Mouse (Mus musculus): Measurements from ENCODE around the gene Usp12. TPM values are rescaled to one million over a fixed set of nuclear protein-coding genes. Genes with fewer than 3 reads are reported as not detected.

Gene Usp12
- total RNA-seq (2021) = 10 to 100 TPM; 59.6 to 60.6 TPM
- long read RNA-seq, experiment 1, full-length matches to known transcripts = 11 of 27 reads
- long read RNA-seq, experiment 1, partial matches to known transcripts = 5 of 27 reads
- long read RNA-seq, experiment 1, other reads (novel, unspliced or antisense) = 11 of 27 reads
- long read RNA-seq, experiment 2, full-length matches to known transcripts = 13 of 30 reads
- long read RNA-seq, experiment 2, partial matches to known transcripts = 3 of 30 reads
- long read RNA-seq, experiment 2, other reads (novel, unspliced or antisense) = 14 of 30 reads

DNA sequence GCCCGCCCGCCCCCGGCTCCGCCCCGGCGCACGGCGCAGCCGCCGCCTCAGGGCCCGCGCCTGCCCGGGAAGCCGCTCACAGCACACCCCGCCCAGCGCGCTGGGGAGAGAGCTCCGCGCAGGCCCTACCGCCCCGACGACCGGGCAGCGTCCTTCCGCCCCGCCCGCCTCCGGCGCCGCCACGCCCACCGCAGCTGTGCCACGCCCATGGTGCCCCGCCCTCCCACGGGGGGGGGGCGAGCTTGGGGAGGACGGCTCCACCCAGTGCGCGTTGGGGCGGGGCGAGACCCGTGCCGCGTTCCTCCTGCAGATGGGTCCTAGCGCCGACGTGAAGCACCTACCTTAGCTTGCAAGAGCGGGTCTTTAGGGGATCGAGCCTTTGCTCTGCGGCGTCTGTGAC is at the start of gene Usp12:
Usp12 (minus strand) TSS at position 154 of the 400 bp plus-strand sequence.
- peak; percentile 97 to 98 for DNase-seq (ENCODE audit: low spot score in 2 of 2)

DNA sequence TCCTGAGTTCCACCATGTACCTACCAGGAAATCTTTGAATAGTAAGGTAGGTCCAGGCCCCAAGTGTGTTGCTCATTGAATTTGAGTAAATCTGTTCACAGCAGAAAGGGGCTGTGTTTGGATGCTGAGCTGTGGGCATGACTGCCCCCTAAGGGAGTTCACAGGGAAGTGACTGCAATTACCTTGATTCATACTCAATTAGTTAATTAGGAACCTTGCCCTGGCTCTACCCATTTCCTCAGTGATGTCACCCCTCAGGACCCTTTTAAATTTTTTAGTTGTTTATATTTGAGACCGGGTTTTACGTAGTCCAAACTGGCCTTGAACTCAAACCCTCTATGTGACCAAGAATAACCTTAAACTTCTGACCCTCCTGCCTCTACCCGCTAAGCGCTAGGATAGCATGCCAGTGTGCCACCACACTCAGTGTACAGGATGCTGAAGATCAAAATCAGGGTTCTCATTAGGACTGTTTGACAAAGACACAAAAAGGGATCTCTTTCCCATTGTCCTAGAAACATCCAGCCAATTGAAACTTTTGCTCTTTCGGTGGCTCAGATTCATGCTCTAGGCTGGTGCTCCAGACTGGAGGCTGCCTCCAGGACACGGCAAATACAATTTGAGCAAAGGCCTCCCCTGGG is 49.6 kb upstream of the Usp12 start:
- DNase-seq (ENCODE audit: low spot score in 2 of 2) = no peak

DNA sequence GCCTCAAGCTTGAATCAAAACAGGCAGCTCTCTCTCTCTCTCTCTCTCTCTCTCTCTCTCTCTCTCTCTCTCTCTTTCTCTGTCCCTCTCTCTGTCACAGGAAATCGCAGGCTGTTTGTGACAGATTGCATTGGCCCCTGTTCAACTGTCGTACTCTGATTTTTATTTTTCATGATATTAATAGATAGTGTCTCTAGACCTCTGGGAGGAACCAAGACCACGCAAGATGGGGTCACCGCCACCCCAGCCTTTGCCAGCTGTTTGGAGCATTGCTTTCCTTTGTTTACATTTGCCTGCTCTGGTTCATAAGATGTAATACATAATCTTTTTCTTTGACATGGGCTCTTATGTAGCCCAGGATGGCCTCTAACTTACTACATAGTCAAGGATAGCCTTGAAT is 47.2 kb upstream of the Usp12 start:
- peak in 1 of 2 experiments; percentile 65 for DNase-seq (ENCODE audit: low spot score in 2 of 2)

DNA sequence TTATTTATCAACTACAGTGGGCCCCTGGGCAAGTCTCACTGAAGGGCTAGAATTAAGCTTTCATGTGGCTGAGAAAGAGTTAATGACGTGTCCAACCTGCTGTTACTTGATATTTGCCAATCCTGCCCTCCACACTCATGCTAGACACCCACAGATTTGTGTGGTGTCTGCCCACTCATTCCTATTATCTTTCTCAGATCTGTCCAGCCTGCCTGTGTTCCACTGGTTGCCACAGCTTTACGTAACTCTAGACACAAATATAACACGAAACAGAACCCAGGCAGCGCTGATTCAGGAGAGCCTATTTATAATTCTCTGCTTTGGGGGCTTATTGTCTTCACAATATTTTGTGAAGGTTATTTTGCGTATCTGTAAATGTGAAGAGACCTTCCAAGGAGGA is 46.5 kb upstream of the Usp12 start:
- peak in 1 of 2 experiments; percentile 58 for DNase-seq (ENCODE audit: low spot score in 2 of 2)

DNA sequence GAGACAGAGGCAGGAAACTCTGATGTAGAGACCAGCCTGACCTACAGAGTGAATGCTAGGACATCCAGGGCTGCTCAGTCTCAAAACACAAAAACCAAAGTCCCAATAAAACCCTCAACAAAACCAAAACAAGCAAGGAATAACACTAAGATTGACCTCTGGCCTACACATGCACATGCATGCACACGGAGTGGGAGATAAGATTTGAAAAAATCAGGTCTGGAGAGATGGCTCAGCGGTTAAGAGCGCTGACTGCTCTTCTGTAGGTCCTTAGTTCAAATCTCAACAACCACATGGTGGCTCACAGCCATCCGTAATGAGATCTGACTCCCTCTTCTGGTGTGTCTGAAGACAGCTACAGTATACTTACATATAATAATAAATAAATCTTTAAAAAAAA is 45.6 kb upstream of the Usp12 start:
- no peak for DNase-seq (ENCODE audit: low spot score in 2 of 2)

DNA sequence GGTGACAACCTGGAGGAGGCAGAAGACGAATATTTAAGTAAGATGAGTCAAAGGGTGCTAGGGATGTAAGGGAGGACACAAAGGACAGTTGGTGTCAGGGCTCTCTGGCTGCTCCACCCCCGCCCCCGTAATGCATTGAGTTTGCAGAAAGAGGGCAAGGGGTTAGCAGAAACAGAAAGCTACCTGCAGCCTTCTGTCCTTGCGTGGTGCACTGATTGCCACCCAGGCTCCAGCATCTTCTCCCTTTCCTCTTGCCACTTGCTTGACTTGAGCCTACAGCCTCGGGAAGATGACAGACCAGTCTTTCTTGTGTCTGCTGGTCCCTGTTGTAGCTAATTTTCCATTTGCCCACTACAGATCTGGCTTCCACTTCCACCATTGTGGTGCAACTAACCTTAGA is 45.0 kb upstream of the Usp12 start:
- DNase-seq (ENCODE audit: low spot score in 2 of 2) = no peak

DNA sequence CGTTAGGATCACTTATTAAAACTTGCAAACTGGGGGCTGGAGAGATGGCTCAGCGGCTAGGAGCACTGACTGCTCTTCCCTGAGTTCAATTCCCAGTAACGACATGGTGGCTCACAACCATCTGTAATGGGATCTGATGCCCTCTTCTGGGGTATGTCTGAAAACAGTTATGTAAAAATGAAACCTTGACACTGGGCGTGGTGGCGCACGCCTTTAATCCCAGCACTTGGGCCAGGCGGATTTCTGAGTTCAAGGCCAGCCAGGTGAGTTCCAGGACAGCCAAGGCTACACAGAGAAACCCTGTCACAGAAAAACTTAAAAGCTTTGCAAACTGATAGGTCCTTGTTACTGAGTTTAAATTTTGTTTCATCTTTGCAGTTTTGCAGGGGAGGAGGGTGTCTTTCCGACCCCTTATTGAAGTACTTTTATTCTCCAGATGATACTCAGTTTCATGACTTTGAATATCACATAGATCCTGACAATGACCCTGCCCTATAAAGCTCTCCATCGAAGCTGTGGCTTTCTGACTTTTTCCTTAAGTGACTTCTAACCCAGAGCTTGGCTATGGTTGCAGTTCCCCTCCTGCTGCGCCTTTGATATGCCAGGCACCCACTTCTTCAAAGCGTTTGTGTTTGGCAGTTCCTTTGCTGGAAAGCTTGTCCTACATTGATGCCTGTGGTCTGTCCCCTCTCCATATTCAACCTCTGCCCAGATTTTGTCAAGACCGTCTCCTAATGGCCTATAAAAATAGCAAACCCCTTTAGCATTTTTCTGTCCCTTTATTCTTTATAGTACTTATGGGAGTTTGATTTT is 44.2 kb upstream of the Usp12 start:
- DNase-seq (ENCODE audit: low spot score in 2 of 2) = no peak

DNA sequence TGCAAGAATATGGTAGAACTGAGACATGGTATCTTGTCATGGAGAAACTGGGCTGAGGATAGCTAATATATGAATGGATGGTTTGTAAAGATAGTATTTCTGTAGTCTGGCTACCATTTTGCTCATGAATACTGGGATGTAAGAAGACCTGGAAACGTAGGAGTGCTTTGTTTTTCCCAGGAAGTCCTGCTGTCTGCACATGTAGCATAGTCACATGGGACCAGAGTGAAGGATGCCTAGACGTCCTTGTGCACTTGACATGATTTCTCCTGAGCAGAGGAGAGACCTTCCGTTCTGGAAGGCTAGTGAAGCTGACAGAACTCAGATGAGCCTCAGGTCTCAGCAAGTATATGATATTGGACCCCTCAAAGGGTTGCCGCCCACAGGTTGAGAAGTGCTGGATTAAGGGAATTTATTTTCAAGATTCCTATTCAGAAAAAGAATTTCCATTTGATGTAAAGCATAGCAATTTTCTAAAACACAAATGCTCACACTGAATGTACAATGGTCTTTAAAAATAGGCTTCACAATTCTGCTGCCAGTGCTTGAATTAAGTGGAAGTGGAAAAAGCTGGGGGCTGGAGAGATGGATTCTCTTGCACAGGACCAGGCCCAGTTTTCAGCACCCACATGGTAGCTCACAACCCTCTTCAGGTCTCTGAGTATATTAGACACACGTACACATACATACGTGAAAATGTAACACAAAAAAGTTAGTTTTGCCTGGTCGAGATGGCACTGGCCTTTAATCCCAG is 43.3 kb upstream of the Usp12 start:
- DNase-seq (ENCODE audit: low spot score in 2 of 2) = no peak

DNA sequence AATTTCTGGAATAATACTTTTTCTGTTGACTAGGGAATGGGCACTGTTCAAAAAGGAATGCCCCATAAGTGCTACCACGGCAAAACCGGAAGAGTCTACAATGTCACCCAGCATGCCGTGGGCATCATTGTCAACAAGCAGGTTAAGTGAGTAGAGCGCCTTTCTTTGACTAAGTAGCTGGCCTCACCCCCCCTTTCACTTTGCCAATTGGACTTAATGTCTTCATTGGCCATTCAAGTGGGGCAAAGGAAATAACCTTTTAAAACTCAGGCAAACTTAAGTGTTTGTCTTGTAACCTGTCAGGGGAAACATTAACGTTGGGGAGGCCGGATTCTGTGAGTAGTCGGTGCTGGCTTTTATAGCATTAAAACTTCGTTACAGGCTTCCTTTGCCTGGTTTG is 40.2 kb upstream of the Usp12 start:
- DNase-seq (ENCODE audit: low spot score in 2 of 2) = no peak

DNA sequence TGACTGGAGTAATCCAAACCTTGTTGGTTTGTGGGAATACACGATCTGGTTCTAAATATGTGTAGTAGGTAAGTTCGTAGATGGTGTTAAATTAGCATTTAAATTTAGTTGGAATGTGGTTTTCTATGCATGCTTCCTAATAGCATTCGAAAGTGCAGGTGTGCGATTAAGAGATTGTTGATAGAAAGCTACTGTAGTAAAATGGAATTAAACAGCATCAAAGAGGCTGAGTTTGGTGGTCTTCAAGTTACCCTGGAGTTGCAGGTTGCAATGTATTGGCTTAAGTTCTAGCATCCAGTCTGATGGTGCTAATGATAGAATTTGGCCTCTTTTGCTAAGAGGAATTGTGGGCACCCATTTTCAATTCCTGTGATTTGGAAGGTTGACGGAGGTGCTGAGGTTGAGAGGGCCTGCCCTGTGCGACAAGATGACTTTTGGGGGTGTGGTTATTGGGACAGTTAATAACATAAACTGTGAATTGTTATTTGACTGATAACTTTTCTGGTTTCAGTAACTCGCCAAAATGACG is 38.9 kb upstream of the Usp12 start:
- no peak for DNase-seq (ENCODE audit: low spot score in 2 of 2)

DNA sequence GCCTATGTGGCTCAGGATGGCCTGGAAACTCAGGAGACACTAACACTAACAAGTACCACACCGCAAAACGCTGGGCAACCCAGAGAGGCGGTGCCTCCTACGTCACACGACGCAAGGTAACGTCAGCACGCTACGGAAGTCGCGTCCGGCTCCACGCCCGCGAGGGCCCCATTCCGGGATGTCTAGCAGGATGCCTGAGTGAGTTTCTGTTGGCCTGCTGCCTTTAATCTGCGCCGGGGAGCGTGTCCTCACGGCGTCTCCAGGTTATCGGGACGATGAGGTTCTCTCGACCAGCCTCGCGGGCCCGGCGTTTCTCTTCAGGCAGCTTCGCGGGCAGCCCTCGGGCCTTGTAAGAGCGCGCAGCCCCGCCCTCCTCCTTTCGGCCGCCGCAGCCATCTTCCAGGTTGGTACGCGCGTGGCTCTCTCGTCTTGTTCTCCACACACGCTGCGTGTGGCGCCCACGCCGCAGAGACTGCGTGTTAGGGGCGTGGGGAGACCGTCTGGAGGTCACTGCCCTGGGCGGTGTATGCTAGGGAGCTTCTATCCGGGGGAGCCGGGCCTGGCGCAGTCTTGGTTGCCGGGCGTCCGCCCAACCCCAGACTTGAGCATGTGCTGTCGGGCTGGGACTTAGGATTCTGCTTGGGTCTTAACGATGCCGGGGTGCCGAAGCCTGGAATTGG is 38.1 kb upstream of the Usp12 start, which contains the start of gene Rpl21:
Rpl21 (plus strand) TSS at position 122 of the 680 bp plus-strand sequence.
- DNase-seq (ENCODE audit: low spot score in 2 of 2) = peak; percentile 97 to 99

DNA sequence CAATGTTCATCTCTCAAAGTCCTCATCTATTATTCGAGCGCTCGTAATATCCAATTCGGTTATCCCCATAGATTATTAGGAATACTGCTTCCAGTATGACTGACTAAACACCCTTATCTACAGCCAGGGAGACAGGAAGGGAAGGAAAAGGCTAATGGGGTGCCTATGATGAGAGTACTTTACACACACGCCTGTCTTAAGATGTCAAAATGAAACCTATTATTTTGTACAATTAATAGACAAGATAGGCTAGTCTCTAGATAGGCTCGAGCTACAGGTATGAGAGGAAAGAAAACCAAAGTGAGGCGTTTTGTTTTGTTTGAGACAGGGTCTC is 37.6 kb upstream of the Usp12 start:
- DNase-seq (ENCODE audit: low spot score in 2 of 2) = no peak

DNA sequence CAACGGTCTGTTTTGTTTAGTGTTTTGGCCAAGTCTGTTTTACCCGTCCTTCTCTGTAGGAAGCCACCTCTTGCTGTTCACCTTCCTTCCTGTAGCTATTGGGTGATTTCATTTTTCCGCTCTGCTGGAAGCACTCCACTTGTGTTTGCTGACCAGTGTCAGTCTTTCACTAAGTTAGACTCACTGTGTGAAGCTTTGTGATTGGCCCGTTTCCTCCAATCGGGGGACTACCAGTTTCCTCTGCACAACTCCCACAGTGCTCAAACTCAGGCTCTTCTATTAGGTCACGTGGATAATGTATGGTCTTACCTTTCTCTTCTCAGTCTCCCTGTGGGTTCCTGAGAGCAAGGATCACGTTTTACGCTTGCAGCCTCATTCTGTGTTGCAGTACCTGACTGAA is 34.7 kb upstream of the Usp12 start:
- no peak for DNase-seq (ENCODE audit: low spot score in 2 of 2)

DNA sequence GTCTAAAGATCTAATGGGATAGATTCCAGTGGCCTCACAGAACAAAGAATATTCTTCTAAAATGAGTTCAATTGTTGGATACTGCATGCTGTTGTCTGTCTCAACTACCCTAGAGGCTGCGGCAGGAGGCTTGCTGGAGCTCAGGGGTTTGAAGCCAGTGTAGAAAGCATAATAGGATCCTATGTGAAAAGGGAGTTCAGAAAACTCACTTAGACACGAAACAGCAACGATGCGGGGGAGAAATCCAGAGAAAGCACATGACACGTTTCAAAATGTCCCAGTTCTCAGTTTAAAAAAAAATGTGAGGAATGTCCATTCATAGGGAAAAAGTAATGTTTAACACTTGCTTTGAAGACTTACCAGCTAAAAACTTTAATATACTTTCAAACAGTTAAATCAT is 28.2 kb upstream of the Usp12 start:
- DNase-seq (ENCODE audit: low spot score in 2 of 2) = no peak

DNA sequence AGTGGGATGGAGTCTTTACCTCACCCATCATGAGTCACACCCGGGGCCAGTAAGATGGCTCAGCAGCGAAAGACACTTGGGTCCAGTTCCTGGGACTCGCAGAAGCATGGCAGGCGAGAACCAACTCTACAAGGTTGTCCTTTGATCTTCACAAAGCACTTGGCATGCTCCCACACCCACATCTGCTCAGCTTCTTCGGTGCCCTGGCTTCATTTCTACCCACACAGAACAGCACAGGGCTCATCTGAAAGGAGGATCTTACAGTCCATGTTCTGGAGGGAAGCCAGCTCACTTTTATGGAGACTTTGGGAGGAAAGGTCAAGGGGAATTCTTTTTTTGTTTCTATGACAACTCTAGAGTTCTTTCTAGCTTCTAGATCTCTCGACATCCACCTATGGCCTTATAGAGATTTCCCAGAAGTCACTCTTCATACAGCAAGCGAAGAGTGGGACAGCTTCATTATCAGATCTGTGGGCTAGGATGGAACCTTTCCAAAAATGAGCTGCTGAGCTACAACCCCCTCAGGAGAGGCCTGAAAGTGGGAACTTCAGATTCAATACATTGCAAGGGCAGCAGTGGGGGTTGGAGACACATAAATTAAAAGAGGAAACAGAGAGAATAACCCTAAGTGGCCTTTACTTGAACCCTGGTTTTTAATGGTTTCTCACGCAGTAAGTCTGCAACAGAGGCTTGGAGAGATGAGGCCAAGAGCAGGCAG is 24.3 kb upstream of the Usp12 start:
- no peak for DNase-seq (ENCODE audit: low spot score in 2 of 2)

DNA sequence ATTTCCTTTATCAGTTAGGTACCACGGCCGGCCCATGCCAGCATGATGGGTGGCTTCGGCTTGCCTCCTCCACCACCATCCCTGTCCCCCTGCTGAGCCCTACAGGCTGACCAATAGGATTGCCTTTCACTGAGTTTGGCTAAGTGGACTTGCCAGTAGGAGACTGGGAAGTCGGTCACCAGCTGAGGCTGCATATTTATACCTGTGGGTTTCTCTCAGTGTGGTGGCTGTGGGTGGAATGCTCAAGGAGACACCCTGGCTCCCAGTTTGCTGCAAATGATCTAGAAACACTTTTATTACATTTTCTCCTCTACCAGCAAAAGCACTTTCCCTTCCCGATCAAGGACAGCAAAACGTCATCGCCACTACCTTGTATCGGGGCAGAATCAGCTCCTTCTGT is 22.8 kb upstream of the Usp12 start:
- no peak for DNase-seq (ENCODE audit: low spot score in 2 of 2)

DNA sequence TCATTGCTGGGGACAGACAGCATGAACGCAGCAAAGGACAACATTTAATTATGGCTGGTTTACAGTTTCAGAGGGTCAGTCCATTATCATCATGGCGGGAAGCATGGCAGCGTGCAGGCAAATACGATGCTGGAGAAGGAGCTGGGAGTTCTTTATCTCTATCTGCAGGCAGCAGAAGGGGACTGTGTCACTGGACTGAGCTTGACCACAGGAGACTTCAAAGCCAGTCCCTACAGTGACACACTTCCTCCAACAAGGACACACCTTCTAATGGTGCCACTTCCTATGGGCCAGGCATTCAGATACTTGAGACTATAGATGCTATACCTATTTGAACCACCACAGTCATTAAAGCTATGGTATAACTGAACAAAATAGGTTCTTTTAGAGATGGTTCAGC is 20.6 kb upstream of the Usp12 start:
- no peak for DNase-seq (ENCODE audit: low spot score in 2 of 2)

DNA sequence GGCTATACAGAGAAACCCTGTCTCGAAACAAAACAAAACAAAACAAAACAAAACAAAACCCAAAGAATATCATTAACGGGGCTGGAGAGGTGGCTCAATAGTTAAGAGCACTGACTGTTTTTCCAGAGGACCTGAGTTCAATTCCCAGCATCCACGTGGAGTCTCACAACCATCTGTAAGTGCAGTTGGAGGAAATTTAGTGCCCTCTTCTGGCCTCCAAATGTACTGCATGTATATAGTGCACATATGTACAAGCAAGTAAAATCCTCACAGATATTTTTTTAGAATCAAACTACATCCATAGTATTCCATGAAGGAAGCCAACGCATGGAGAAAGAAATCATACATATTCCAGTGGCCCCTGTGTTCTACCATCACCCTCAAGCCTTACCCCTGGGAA is 18.6 kb upstream of the Usp12 start:
- DNase-seq (ENCODE audit: low spot score in 2 of 2) = no peak

DNA sequence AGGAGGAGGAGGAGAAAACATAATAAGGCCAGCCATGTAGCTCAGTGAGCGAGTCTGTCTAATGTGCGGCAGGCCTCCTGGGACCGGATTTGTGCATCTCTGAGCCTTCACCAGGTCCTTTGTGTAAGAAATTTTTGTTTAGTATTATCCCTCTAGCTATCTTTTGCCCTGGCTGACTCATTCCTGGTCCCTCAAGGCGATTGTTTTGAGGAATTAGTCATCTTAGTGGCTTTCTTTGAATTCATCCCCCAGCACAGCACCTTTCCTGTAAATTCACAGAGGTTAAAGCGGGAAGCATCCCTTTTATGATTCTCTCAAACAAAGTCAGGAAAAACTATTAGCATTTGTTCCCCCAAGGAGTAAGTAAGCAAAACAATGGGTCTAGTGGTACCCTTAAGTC is 18.1 kb upstream of the Usp12 start:
- no peak for DNase-seq (ENCODE audit: low spot score in 2 of 2)

DNA sequence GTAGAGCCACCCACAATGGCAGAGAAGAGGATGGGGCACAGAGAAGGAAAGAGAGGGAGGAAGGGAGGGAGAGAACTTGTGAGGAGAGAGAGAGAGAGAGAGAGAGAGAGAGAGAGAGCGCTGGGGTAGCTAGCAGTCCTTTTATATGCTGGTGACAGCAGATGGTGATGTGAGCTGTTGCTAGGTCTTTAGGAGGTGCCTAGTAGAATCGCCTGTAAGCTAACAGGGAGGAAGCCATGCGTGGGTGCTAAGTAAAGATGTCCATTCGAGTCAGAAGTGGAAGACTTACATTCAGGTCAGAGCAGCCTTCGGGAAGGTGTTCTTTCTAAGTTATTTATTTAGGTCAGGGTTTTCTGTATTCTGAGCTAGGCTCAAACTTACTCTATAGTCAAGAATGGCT is 15.1 kb upstream of the Usp12 start:
- DNase-seq (ENCODE audit: low spot score in 2 of 2) = no peak
